Mouse (Mus musculus) testis, adult 2 months (tissue): ENCODE data around the gene Rpp25. TPM values are rescaled to one million over a fixed set of nuclear protein-coding genes. Genes with fewer than 3 reads are reported as not detected.

Experiments
- H3K27ac ChIP-seq: fragments of 200-500 bp; 2 replicates; pipeline ENCODE4 v1.5.1; 2012; ENCODE audit warnings: low read depth, low read length; ENCODE audit not compliant: control insufficient read depth, insufficient read depth
- H3K27me3 ChIP-seq: fragments of 200-500 bp; 2 replicates; pipeline ENCODE4 v1.6.1; 2012; ENCODE audit warnings: mild to moderate bottlenecking, low read length, moderate library complexity; ENCODE audit not compliant: control insufficient read depth, insufficient read depth
- H3K36me3 ChIP-seq: fragments of 200-500 bp; 2 replicates; pipeline ENCODE4 v1.6.1; 2012; ENCODE audit warnings: mild to moderate bottlenecking, low read length; ENCODE audit not compliant: control insufficient read depth, insufficient read depth
- H3K4me1 ChIP-seq: fragments of 200-500 bp; 2 replicates; pipeline ENCODE4 v1.6.1; 2012; ENCODE audit warnings: low read length; ENCODE audit not compliant: control insufficient read depth, insufficient read depth
- H3K4me3 ChIP-seq: fragments of 200-500 bp; 2 replicates; pipeline ENCODE4 v1.5.1; 2012; ENCODE audit warnings: low read depth, mild to moderate bottlenecking, low read length, moderate library complexity, mixed read lengths; ENCODE audit not compliant: control insufficient read depth
- CTCF ChIP-seq: fragments of 200-500 bp; IDR thresholded peaks from 2 replicates; pipeline ENCODE4 v1.5.1; 2012; ENCODE audit warnings: low read depth, mild to moderate bottlenecking, inconsistent platforms, low read length, moderate library complexity; ENCODE audit not compliant: control insufficient read depth, insufficient read depth, insufficient replicate concordance
- POLR2A ChIP-seq: fragments of 200-500 bp; IDR thresholded peaks from 2 replicates; pipeline ENCODE4 v1.6.1; 2012; ENCODE audit warnings: low read depth, mild to moderate bottlenecking, inconsistent platforms, low read length, moderate library complexity; ENCODE audit not compliant: control insufficient read depth
- polyA plus RNA-seq: library from polyadenylated mRNA; depleted of rRNA; stranded (reverse); fragments of >200 nt; gene quantifications from 2 replicates; pipeline ENCODE4 v1.2.3, GENCODE M21; 2012

Rpp25 gene
- polyA plus RNA-seq, 1 experiment = 0.20 TPM

DNA sequence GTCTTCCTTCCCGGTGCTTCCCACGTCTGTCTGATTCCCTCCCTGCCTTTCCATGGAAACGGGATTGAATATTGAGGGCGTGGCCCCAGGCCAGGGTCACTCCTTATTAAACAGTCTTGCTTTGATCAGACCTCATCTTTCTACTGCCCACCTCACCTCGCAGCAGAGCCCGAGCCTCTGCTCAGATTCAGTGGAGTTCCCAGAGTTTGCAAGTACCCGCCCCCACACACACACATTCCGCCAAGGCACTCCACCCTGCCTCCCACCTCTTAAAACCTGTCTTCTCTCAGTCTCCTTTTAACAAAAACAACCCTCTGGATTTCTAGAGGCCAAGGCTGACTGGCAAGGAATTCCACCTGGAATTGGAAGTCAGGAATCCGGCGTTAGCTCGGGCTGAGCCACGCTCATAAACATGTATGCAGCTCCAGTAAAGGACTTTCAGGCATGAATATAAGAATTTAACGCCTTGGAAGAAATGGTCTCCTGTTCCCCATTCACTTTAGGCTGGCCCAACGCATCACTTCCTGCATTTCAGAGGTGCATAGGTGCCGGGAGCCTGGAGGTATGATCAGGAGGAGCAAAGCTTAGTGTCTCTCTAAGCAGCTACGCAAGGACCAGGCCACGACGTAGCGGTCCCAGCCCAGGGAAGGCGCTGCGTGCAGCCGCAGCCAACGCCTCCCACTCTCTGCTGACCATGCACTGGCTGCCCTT lies 760 bp upstream of the Rpp25 start:
- no peak overlapping the region; the same call in 1 of the 2 replicates for H3K4me3 ChIP-seq
- no peaks in the 10 kb centered on the region for H3K27me3 ChIP-seq
- H3K27ac ChIP-seq = no peak overlapping the region
- H3K4me1 ChIP-seq = peaks cover 15% of the 10 kb centered on the region
- no peak for TF ChIP-seq POLR2A
- no peak for TF ChIP-seq CTCF
- no peaks in the 10 kb centered on the region for H3K36me3 ChIP-seq

DNA sequence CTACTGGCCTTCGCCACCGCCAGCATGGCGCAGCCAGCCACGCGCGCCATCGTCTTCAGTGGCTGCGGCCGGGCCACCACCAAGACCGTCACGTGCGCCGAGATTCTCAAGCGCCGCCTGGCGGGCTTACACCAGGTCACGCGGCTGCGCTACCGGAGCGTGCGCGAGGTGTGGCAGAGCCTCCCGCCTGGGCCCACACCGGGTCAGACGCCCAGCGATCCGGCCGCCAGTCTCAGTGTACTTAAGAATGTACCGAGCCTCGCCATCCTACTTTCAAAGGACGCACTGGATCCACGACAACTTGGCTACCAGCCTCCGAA lies 515 bp downstream of the Rpp25 start:
- Histone ChIP-seq H3K4me1 (peaks cover 15% of the 10 kb centered on the region), H3K36me3 (no peaks in the 10 kb centered on the region), H3K27ac (no peak overlapping the region), H3K4me3 (peak overlapping the region; percentile 70), H3K27me3 (no peaks in the 10 kb centered on the region)
- no peak for TF ChIP-seq CTCF
- TF ChIP-seq POLR2A = no peak

DNA sequence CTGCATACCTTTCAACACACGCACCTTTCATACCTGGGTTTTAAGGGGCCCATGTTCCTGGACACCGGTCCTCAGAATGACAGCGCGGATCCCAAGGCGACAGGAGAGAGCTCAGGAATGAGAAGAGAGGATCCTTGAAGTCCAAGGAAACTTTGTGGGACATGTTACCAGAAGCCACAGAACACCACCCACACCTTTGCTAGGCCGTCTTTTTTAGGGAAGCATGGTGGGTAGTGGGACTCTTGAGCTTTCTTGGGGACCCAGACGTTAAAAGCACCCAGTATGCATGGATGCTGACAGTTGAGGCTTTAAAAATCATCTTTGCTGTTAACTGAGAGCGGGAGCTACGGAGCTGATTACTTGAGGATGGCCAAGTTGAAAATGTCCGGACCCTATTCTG lies 1.1 kb downstream of the Rpp25 start:
- Histone ChIP-seq H3K27me3 (no peaks in the 10 kb centered on the region), H3K4me1 (peaks cover 15% of the 10 kb centered on the region)

DNA sequence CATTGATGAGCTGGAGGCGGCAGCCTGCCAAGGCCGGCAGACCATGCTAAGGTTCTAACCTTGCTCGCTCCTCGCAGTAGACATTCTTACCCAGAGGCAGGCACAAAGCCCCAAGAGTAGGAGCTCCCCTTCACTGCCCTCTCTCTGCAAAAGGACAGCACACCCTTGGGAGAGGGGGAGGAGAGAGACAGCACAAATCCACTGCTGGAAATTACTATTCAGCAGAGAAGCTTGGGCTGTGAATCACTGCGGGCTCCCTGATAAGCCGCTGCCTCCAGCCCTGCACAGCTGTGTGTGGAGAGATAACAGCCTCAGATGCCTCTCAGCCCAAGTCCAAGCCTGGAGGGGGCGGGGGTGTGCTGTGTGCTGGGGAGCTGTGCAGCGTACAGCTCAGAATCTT lies 1.9 kb downstream of the Rpp25 start:
- peaks cover 15% of the 10 kb centered on the region for H3K4me1 ChIP-seq
- no peaks in the 10 kb centered on the region for H3K27me3 ChIP-seq
- H3K27ac ChIP-seq = no peak overlapping the region
- TF ChIP-seq CTCF (no peak), POLR2A (no peak)
- H3K4me3 ChIP-seq = no peak overlapping the region
- H3K36me3 ChIP-seq = no peaks in the 10 kb centered on the region

More for the DNA sequence above, 1.1 kb downstream of the Rpp25 start:
- no peaks in the 10 kb centered on the region for H3K36me3 ChIP-seq
- H3K4me3 ChIP-seq = peak overlapping the region; percentile 70; the same call in 1 of the 2 replicates
- TF ChIP-seq POLR2A (no peak), CTCF (no peak)
- no peak overlapping the region for H3K27ac ChIP-seq

DNA sequence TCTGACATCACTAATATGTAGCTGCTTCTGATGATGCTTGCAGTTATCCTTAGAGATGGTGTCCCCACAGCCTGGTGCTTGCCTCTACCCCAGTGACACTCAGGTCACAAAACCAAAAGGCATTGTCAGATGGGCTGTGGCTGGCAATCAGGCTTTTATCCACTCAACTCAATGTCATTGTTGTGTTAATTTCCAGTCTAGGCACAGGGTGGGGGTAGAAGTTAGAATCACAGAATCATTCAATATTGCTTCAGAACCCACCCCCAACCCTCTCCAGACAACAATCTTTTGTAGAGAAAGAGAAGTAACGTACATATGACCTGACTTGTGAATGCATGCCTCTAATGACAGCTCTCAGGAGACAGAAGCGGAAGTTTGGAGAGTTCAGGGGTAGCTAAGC lies 6.8 kb downstream of the Rpp25 start:
- H3K36me3 ChIP-seq = no peaks in the 10 kb centered on the region
- no peak overlapping the region for H3K27ac ChIP-seq
- no peak overlapping the region for H3K4me3 ChIP-seq
- H3K27me3 ChIP-seq = no peaks in the 10 kb centered on the region
- TF ChIP-seq CTCF (no peak), POLR2A (no peak)
- no peaks in the 10 kb centered on the region for H3K4me1 ChIP-seq

DNA sequence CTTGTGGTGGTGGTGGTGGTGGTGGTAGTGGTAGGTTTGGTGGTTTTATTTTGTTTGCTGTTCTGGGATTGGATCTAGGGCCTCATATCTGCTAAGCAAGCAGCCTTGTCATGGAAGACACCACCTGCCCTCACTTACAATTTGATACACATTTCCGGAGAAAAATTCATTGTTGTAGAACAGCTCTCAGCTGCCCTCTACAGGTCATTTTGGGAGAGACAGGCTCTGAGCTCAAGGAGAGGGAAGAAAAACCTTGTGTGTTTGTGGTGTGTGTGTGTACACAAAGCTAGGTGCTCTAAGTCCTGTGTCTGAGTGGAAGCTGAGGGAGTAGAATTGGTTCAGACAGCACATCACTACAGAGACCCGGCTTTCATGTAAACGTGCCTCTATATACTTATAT lies 13.3 kb downstream of the Rpp25 start:
- peaks cover 2% of the 10 kb centered on the region for H3K4me1 ChIP-seq
- no peak overlapping the region for H3K27ac ChIP-seq
- H3K4me3 ChIP-seq = no peak overlapping the region
- H3K27me3 ChIP-seq = no peaks in the 10 kb centered on the region
- TF ChIP-seq CTCF (no peak), POLR2A (no peak)
- H3K36me3 ChIP-seq = no peaks in the 10 kb centered on the region

DNA sequence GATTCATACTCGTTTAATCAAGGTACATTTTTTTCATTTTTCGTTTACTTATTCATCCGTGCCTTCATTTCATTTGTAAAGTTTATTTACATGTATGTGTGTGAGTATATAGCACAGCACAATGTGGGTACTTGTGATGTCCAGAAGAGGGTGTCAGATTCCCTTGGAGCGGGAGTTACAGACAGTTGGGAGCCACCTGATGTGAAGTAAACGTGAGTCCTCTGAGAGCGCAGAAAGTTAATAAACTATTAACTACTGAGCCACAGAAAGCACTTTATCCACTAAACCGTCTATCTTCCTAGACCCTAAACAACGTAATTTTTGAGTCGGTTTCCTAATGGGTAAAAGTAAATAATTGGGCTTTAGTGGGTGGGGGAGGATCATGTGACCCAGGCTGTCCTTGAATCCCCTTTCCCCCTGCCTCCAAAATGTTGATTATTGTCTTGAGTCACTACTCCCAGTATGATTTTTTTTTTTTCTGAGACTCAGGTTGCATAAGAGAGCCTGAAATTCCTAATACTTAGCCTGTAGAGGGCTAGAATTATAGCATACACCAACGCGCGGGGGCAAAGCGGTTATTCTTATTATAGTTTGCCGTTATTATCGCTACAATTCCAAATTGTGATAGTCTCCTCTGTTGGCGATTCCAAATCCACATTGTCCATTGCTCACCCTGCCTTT lies 16.7 kb downstream of the Rpp25 start:
- Histone ChIP-seq H3K27me3 (no peaks in the 10 kb centered on the region), H3K4me1 (peaks cover 4% of the 10 kb centered on the region), H3K4me3 (peak overlapping the region; percentile 95), H3K27ac (peak overlapping the region; percentile 53; the same call in 1 of the 2 replicates), H3K36me3 (no peaks in the 10 kb centered on the region)
- TF ChIP-seq POLR2A = no peak
- no peak for TF ChIP-seq CTCF
